Mouse (Mus musculus) olfactory bulb, adult 2 months (tissue): Measurements from ENCODE around the gene Il9r. TPM values are rescaled to one million over a fixed set of nuclear protein-coding genes. Genes with fewer than 3 reads are reported as not detected.
"Not testable (repeated sequence)": the region's sequence is repeated elsewhere in the genome, so short reads cannot be mapped to it uniquely, and the experiment has no call there.

Experiments used
- H3K27ac ChIP-seq: fragments of 200-500 bp; 2 replicates; pipeline ENCODE4 v1.5.1; 2012; ENCODE audit warnings: low read depth, low read length; ENCODE audit not compliant: insufficient read depth
- H3K4me1 ChIP-seq: fragments of 200-500 bp; 2 replicates; pipeline ENCODE4 v1.6.1; 2012; ENCODE audit warnings: low read length; ENCODE audit not compliant: control insufficient read depth, insufficient read depth
- H3K4me3 ChIP-seq: fragments of 200-500 bp; 2 replicates; pipeline ENCODE4 v1.5.1; 2012; ENCODE audit warnings: mild to moderate bottlenecking, low read depth, low read length, moderate library complexity; ENCODE audit not compliant: insufficient read depth
- CTCF ChIP-seq: fragments of 200-500 bp; IDR thresholded peaks from 2 replicates; pipeline ENCODE4 v1.5.1; 2012; ENCODE audit warnings: low read depth, mild to moderate bottlenecking, low read length, moderate library complexity; ENCODE audit not compliant: insufficient read depth
- POLR2A ChIP-seq: fragments of 200-500 bp; IDR thresholded peaks from 2 replicates; pipeline ENCODE4 v1.6.1; 2012; ENCODE audit warnings: mild to moderate bottlenecking, low read depth, low read length, moderate library complexity; ENCODE audit not compliant: insufficient read depth
- WGBS: fragments of 180-500 bp; shearing (Covaris S2); methylation state at CpG from one replicate; pipeline ENCODE4 v1.1.7; 2018; 5-methylcytosine and 5-hydroxymethylcytosine counted together
- polyA plus RNA-seq: library from polyadenylated mRNA; stranded (reverse); fragments of >200 nt; gene quantifications from 2 replicates; pipeline ENCODE4 v1.2.4, GENCODE M21; 2012; ENCODE audit warnings: low replicate concordance; ENCODE audit not compliant: missing spikeins, insufficient read depth, insufficient read length

Gene Il9r
- polyA plus RNA-seq, 1 experiment = not detected

DNA sequence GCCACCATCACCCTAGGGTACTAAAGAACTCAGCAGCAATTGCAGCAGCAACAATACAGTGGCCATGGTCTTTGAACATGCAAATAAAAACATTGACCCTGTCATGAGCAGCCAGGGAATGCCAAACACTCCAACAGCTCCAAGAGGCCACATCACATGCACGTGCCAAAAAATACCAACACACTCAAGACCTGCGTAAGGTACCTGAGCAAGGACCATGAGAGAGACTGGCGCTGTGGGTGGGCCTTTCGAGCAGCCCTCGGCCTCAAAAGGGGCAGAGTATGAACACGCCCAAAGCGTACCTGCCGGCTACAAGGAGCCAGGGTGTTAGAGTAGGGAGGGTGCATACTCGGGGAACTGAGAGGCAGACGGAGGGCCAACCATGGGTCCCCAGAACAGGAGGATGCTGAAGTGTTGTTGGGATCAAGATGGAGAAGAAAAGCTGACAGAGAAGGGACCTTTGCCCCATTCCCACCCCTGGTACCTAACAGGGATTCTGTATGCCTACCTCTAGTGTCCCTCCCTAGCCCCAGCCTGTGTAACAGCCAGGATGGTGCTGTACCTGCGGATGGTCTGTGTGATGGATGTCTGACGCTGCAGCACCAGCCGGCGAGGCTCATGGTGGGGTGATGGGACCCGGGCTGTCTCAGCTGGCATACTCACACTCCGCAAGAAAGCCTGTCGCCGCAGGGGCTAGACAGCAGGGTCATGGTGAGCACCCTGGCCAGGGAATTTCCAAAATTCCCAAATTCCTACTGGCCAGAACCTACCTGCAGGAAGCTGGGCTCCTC, 15.5 kb upstream of the Il9r start:
- Histone ChIP-seq H3K4me3 (no peak overlapping the region), H3K4me1 (peaks cover 5% of the 10 kb centered on the region; the same call in 1 of the 2 replicates), H3K27ac (no peak overlapping the region)
- TF ChIP-seq CTCF (no peak), POLR2A (no peak)
- 94% methylated on average over 18 of the region's 18 CpGs for WGBS

DNA sequence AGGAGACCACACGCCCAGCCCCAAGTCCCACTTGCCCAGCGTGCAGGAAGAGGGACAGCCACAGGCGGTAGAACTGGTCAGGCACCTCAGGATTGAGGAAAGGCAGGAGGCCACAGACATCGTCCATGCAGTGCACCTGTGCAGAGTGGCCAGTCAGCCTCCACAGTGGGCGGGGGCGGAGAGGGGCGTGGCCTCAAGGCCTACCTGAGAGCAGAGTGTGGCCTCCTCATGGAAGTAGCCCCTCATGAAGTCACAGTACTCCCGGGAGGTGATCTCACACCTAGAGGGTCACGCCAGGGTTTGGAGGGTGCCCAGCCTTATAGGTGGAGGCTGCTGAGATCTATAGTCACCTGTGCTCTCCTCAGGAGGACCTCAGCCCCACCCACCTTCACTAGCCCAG, 10.5 kb upstream of the Il9r start:
- WGBS = 91% methylated on average over 9 of the region's 9 CpGs
- no peak overlapping the region for H3K27ac ChIP-seq
- H3K4me1 ChIP-seq = peaks cover 2% of the 10 kb centered on the region; the same call in 1 of the 2 replicates
- H3K4me3 ChIP-seq = no peak overlapping the region
- TF ChIP-seq CTCF (no peak), POLR2A (no peak)

- Histone ChIP-seq H3K4me3 (peak within 1 kb of the TSS; percentile 87), H3K27ac (no peak within 1 kb of the TSS), H3K4me1 (peaks cover 7% of the 10 kb centered on the region; the same call in 1 of the 2 replicates)
- WGBS = under 1% methylated on average over 52 of the region's 52 CpGs
- TF ChIP-seq POLR2A (peak; percentile 41; the same call in 1 of the 2 replicates), CTCF (peak; percentile 35; the same call in 1 of the 2 replicates)
Measured at GRCm38 (mm10) chr11:32205058-32205873, 5.2 kb upstream of the Il9r start, which contains the start of gene Snrnp25. Snrnp25 (plus strand) TSS chr11:32205415.

DNA sequence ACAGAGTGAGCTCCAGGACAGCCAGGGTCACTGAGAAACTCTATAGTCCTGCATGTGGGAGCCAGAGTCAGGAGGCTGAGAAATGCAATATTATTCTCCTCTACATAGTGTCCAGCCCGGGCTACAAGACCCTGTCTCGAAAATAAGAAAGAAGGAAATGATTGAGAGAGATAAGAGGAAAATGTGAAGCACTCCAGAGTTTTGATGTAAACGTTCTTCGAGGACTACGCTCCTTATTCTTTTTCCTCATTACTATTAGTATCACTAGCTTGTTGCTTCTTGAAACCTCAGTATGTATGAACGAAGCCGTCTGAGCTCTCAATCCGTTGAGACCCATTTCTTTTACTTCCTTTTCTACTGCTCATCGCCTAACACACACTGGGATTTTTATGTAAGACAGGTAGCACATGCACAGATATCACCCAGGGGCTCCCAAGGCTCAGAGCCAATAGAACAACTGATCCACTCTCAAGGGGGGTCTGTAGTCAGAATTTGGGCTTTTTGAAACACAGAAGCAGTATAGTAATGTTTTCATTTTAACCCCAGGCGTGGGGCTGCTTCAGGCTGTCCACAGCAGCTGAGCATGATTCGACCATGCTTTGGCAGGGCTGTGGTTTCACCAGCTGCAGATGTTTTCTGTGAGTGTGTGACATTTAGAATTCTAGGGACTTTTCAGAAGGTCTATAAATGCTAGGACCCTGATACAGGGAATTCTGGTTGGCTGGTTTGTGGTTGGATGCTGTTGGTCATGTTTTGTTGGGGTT, 2.0 kb upstream of the Il9r start:
- TF ChIP-seq POLR2A (no peak), CTCF (no peak)
- WGBS = 78% methylated on average over 11 of the region's 11 CpGs
- Histone ChIP-seq H3K27ac (no peak overlapping the region), H3K4me1 (peaks cover 7% of the 10 kb centered on the region; the same call in 1 of the 2 replicates), H3K4me3 (no peak overlapping the region)

DNA sequence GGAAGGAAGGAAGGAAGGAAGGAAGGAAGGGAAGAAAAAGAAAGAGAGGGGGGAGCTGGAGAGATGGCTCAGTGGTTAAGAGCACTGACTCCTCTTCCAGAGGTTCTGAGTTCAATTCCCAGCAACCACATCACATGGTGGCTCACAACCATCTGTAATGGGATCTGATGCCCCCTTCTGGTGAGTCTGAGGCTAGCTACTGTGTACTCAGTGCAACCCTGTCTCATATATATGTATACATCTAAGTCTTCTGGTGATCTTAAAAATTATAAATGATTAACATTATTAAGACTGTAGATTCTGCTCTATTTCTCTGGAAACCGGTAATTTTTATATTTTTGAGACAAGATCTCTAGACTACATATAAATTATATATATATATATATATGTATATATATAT, 913 bp upstream of the Il9r start:
- WGBS = 63% methylated on average over 1 of the region's 1 CpGs
- H3K4me3 ChIP-seq, H3K4me1 ChIP-seq: not testable (repeated sequence)

GRCm38 (mm10) chr11:32199230-32199629, 849 bp downstream of the Il9r start:
- 53% methylated on average over 6 of the region's 6 CpGs for WGBS
- Histone ChIP-seq H3K4me3 (no peak overlapping the region), H3K27ac (no peak overlapping the region), H3K4me1 (no peaks in the 10 kb centered on the region)
- TF ChIP-seq POLR2A = no peak
- TF ChIP-seq CTCF = no peak

More for the DNA sequence above, 913 bp upstream of the Il9r start:
- H3K27ac ChIP-seq = not testable (repeated sequence)

GRCm38 (mm10) chr11:32198256-32198955, 1.7 kb downstream of the Il9r start:
- Histone ChIP-seq H3K27ac (no peak overlapping the region), H3K4me3 (no peak overlapping the region), H3K4me1 (no peaks in the 10 kb centered on the region)
- WGBS = 84% methylated on average over 14 of the region's 14 CpGs
- no peak for TF ChIP-seq CTCF

DNA sequence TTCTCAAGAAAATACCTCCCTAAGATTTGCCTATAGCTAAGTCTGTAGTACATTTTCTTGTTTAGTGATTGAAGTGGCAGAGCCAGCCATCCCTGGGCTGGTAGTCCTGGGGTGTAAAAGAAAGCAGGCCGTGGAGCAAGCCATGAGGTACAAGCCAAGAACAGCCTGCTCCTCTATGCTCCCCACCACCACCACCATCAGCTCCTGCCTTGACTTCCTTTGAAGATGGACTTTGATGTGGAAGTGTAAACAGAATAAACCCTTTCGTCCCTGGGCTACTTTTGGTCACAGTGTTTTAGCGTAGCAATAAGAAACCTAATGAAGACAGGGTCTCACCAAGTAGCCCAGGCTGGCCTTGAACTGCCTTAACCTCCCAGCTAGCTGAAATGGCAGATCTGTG, 2.3 kb downstream of the Il9r start:
- Histone ChIP-seq H3K4me3 (no peak overlapping the region), H3K27ac (no peak overlapping the region), H3K4me1 (no peaks in the 10 kb centered on the region)
- 80% methylated on average over 3 of the region's 3 CpGs for WGBS
- TF ChIP-seq POLR2A (no peak), CTCF (no peak)
